Mouse (Mus musculus) spleen, adult 2 months (tissue): Measurements from ENCODE around the gene Lpin2.

Experiments
- CTCF ChIP-seq: fragments of 200-500 bp; IDR thresholded peaks from 2 replicates; pipeline ENCODE4 v1.5.1; 2011; ENCODE audit warnings: mild to moderate bottlenecking, inconsistent platforms; ENCODE audit not compliant: insufficient read depth, insufficient read length, insufficient replicate concordance; ENCODE audit errors: extremely low read depth
- POLR2A ChIP-seq: fragments of 200-500 bp; IDR thresholded peaks from 2 replicates; pipeline ENCODE4 v1.6.1; 2011; ENCODE audit warnings: low read depth, low read length, inconsistent platforms

GRCm38 (mm10) chr17:71184356-71185111 lies 2.2 kb downstream of the Lpin2 start:
- no peak for TF ChIP-seq CTCF
- no peak for TF ChIP-seq POLR2A
